Mouse (Mus musculus) liver, adult 2 months (tissue): ENCODE data around the gene Polr2a.

Experiments used
- CTCF ChIP-seq: fragments of 200-500 bp; IDR thresholded peaks from 2 replicates; pipeline ENCODE4 v1.5.1; 2011; ENCODE audit warnings: low read depth, low read length, control low read depth
- POLR2A ChIP-seq: fragments of 200-500 bp; IDR thresholded peaks from 2 replicates; pipeline ENCODE4 v1.6.1; 2011; ENCODE audit warnings: low read length, control low read depth; ENCODE audit not compliant: insufficient read depth; ENCODE audit errors: extremely low read depth

GRCm38 (mm10) chr11:69787306-69787705 is 28.9 kb upstream of the Polr2a start:
- TF ChIP-seq CTCF = no peak
- no peak for TF ChIP-seq POLR2A
